Mouse (Mus musculus) heart, adult 2 months (tissue): ENCODE data around the gene Wdr18.

Source experiments
- CTCF ChIP-seq: fragments of 200-600 bp; IDR thresholded peaks from 2 replicates; pipeline ENCODE4 v1.8.1; 2022; ENCODE audit warnings: antibody characterized with exemption, mild to moderate bottlenecking, moderate library complexity
- EP300 ChIP-seq: fragments of 200-500 bp; IDR thresholded peaks from 2 replicates; pipeline ENCODE4 v1.6.1; 2011; ENCODE audit warnings: low read depth, low read length, control low read depth; ENCODE audit not compliant: insufficient read depth
- POLR2A ChIP-seq: fragments of 200-500 bp; IDR thresholded peaks from 2 replicates; pipeline ENCODE4 v1.6.1; 2011; ENCODE audit warnings: mild to moderate bottlenecking, low read depth, low read length, control low read depth; ENCODE audit not compliant: insufficient read depth

DNA sequence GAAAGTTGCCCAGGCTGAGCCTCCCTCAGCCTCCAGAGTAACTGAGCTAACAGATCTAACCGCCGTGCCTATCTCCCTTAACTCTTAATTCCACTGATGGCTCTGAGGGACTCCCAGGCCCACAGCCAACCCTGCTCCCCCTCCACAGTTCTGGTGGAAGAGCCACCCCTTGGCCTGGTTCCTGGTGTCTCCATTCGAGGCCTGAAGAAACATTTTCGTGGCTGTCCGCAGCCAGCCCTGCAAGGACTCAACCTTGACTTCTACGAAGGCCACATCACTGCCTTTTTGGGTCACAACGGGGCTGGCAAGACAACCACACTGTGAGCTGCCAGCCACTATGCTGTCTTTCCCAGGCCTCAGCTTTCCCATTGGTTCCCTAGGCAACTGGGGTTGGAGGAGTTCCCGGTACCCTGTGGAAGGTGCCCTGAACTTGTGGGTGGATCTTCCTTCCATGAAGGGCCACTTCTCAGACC, 44.3 kb downstream of the Wdr18 start:
- TF ChIP-seq CTCF: no peak
- TF ChIP-seq EP300: no peak
- TF ChIP-seq POLR2A: no peak
